Mouse (Mus musculus): ENCODE results near the gene Nox1.
"Not testable (repeated sequence)": the region's sequence is repeated elsewhere in the genome, so short reads cannot be mapped to it uniquely, and the experiment has no call there.

The Nox1 gene

GRCm38 (mm10) chrX:134221856-134222255 lies at the start of gene Nox1:
Gene Nox1, minus strand, starts transcription at chrX:134221956.
- DNase-seq = no peak

DNA sequence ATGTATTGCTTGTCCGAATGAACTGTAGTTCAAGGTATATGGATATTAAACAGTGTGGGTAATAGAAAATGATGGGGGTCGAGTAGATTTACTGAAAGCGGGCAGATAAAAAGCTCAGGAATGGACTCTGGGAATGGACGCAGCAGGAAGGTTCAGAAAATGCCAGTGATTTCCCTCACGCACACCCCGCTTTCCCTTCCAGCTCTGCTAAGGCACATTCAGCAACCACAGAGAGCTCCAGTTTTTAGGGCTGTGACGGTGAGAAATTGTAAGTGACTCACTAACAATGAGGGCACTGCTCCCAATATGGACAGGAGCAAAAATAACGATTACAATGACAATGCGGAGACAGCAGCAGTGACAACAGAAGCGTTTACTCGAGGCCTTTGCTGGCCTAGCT lies 40.4 kb upstream of the Nox1 start:
- no peak for DNase-seq

DNA sequence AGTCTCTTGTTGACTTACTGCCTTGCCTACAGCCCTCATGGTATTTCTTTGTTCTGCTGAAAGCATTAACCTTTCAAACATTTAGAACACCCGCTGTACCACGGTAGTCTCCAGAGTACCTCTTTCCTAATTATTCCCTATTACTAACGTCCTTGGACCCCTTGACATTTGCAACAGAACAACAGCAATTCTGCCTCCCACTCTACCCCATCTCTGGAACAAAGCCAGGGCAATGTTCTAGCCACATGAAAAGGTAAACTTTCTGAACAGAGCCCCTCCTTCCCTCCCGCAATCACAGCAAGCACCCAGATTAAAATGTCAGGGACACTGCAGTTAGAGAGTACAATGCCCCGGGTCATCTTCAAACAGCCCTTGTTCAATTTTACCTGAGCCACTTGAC lies 39.4 kb upstream of the Nox1 start:
- no peak for DNase-seq

- no peak for DNase-seq
These were observed 26.4 kb upstream of the Nox1 start for GRCm38 (mm10) chrX:134248202-134248601.

DNA sequence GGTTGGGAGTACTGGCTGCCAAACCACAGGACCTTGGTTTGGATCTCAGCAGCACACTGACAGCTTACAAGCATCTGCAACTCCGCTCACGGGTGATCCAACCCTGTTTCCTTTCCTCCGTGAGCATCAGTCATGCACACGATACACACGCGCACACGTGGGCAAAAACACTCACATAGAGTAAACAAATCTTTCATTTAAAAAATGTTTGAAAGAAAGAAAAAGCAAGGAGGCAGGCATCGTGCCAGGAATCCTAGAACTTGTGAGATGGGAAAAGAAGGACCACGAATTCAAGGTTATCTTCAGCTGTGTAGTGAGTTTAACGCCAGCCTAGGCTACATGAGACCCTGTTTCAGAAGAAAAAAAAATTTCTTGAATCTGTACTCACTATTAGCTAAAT lies 24.2 kb upstream of the Nox1 start:
- no peak for DNase-seq

DNA sequence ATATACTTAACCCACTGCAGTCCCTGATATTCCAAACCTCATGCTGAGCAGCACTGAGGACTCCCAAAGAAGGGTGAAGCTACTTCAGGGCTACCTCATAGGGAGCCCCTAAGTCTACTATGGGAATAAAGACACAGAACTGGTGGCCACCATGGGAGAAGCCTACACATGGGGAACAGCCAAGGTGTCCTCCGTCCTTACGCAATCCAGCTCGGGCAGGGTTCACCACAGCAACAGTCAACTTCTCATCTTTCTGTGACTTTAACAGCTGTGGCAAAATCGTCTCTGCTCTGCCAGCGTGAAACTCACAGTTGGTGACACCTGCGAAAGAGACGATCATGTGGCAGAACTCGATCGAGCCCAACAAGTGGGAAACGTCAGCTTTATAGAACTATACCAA lies 16.5 kb upstream of the Nox1 start:
- no peak for DNase-seq

- DNase-seq = no peak
These were observed 11.3 kb upstream of the Nox1 start for GRCm38 (mm10) chrX:134233048-134233447.

- no peak for DNase-seq
These were observed 1.1 kb downstream of the Nox1 start for GRCm38 (mm10) chrX:134220618-134221017.

DNA sequence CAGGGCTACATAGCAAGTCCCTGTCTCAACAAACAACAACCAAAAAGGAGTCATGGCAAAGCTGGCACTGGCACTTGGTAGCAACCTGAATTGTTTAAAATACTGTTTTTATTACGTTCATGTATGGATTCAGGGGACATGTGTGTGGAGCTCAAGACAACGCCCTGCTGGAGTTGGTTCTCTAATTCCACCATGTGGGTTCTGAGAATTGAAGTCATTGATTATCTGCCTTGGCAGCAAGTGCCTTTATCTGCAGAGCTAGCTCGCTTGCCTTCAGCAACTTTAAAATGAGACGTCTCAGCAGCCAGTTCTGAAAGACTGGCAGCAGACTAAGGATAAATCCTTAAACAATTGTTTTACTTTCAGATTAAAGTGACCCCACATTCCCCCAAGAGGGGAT lies 3.6 kb downstream of the Nox1 start:
- no peak for DNase-seq

DNA sequence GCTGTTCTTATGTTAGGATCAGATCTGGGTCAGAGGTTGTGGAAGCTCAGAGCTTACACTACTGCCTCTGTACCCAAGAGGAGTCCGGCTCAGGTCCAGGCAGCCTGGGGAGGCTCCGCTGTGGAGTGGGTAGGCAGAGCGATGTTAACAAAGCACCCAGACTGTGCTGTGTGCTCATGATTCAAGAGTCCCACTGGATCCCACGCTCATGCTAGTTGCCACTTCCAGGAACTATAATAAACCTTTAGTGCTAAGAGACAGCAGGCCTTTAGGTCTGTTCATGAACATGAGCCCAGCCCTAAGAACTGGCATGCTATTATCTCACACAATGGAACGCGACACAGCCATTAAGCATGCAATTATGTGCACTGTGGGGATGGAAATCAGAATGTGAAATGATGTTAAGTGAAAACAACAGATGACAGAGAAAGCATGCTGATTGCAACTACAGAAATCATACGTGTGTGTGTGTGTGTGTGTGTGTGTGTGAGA lies 10.6 kb downstream of the Nox1 start:
- no peak for DNase-seq

DNA sequence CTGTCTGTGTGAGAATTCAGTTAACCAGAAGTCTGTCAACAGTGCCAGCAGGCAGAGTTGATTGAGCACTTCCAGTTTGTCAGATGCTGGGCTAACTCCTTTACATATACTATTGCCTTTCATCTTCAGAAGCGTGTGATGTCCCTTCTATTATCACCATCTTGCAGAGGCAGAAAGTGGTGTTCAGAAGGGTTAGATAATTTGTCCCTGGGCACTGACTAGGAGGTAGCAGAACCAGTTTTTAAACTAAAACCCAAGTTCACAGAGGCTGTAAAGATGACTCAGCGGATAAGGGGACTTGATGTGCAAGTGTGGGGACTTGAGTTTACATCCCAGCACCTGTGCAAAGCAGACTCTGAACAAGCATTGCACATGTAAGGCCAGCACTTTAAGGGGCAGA lies 13.3 kb downstream of the Nox1 start:
- no peak for DNase-seq

GRCm38 (mm10) chrX:134187201-134187600 lies 34.6 kb downstream of the Nox1 start, which contains the start of gene Arl13a:
Gene Arl13a, plus strand, starts transcription at chrX:134187501.
- DNase-seq = not testable (repeated sequence)

GRCm38 (mm10) chrX:134174699-134175098 lies 47.1 kb downstream of the Nox1 start:
- no peak for DNase-seq

GRCm38 (mm10) chrX:134170584-134170983 lies 51.2 kb downstream of the Nox1 start:
- peak in 1 of 2 experiments; percentile 14 for DNase-seq

DNA sequence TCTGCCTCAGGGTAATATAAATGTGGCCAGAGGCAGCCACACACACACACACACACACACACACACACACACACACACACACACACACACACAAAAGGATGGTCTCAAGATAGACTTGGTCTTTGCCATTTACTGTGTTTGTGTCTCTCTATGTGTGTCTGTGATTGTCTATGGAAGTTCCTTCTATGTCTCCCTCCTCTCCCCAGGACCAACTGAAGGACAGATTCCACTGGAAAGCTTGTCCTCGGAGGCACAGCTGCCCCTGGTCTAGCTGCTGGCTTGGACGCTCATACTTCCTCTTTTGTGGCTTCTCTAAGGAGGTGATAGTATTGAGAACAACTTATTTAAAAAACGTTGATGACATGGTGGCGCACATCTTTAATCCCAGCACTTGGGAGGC lies 58.3 kb downstream of the Nox1 start:
- peak; percentile 50 to 55 for DNase-seq

- DNase-seq = peak; percentile 25 to 26
These were observed 58.9 kb downstream of the Nox1 start for GRCm38 (mm10) chrX:134162826-134163225.

DNA sequence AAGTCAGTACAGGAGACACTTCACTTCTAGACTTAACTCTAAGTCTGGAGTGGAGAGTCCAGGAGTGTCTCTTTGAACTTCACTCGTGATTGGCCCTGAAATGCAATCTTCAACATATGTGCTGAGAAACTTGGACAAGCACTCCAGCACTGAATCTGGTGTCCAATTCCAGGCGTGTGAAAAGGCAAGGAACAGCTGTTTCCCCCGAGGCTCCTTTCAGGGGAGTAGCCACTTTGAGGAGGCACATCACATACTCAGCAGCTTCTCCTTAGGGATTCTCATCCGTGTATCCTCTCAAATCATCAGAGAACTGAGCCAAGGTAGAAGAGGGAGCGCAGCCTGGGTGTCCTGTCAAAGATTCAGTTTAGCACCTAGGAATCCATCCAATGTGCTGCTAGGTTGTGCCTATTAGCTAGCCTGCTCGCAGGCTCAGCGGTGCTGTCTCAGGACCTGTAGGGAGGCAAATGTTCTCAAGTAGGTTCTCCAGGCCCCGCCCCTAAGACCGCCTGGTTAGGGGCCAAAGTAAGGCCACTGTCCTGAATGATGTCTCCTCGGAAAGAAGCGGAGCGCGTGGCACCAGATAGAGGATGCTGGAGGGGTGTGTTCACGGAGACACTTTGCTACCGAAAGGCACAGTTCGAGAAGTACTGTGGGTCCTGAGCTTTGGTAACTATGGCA lies 59.6 kb downstream of the Nox1 start, which contains the start of gene Xkrx:
Gene Xkrx, minus strand, starts transcription at position 34 of the 678 bp plus-strand sequence.
- peak; percentile 32 to 38 for DNase-seq

DNA sequence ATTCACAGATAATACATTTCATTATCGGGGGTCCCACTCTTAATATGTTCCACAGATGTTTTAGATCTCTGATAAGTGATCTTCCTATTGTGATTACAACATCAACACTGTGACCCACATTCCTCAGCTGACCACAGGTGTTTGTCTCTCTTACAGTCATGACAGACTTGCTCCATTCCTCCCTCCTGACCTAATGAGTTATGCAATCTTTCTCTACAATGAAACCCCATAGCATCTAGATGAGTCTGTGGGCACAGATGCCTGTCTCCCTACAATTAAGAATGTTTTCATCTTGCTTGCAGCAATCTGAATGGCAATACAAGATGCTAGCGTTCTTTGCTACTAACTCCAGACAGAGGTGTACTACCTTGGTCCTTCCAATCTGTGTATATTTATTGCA lies 61.3 kb downstream of the Nox1 start:
- no peak for DNase-seq

- no peak for DNase-seq
These were observed 63.6 kb downstream of the Nox1 start for GRCm38 (mm10) chrX:134158151-134158550.

DNA sequence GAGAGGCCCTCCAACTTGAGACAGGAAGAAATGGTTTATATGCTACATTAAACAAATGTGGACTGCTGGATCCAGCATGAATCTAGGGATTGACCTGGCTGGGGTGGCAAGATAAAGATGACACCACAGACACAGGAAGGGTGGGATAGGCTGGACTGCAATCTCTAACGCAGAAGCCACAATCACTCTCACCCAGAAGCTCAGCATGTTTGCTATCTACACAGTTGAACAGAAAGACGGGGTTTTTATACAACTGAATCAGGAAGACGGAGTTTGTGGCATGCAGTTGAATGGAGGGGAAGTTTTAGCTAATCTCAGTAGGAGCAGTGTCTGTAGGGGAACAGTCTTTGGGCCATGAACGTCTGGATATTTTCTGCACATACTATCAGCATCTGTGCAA lies 79.8 kb downstream of the Nox1 start:
- no peak for DNase-seq

DNA sequence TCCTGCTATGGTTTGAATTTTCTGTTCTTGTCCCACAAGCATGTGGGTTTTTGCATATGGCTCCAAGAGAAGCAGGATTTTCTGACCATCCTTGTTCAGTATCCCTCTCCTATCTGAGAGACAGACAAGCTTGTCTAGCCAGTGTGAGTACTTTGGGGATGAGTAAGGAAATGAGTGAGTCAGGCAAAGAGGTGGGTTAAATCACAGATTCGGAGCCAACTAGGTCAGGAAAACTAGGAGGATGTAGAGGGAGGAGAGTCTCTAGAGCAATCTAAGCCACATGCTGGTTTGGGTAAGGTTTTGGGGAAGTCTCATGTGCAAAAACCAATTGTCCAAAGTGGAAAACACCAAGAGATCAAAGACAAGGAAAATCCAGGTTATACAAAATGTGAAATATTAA lies 80.2 kb downstream of the Nox1 start:
- no peak for DNase-seq

DNA sequence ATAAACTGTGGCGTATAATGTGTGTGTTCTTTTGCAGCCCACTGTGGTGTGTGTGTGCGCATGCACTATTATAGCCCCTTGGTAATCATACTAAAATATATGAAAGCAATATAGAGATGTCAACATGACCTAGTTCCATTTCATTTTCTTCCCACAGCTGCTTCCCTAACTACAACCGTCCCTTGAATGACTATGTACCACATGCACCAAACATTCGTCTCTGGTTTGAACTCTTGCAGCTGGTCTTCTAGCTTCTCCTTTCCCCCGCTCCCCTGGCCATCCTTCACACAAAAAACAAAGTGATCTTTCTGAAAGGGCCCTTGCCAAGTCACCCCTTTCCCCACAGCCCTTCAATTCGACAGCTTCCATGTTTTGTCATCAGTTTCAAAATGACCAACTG lies 81.7 kb downstream of the Nox1 start:
- no peak for DNase-seq

GRCm38 (mm10) chrX:134133821-134134220 lies 87.9 kb downstream of the Nox1 start:
- DNase-seq = peak; percentile 28 to 31

DNA sequence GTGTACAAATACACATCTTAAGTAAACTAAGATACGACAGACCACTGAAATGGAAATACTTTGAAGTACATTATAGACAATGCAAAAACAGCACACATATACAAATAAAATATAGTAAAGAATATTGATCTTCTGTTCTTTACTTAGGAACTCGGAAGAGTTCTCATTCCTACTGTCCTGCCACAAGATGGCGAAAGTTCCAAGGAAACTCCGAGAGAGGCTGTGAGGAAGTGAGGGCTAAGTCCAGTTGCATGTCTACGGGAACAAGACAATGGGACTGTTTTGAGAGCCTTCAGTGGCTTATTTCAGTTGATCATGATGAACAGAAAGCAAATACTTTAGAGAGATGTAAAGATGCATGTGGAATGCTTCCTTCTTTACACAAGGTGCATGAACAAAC lies 89.5 kb downstream of the Nox1 start:
- no peak for DNase-seq

- no peak for DNase-seq
These were observed 93.2 kb downstream of the Nox1 start for GRCm38 (mm10) chrX:134128549-134128948.
